Mouse (Mus musculus): ENCODE measurements around the gene Olfr156. TPM values are rescaled to one million over a fixed set of nuclear protein-coding genes. Genes with fewer than 3 reads are reported as not detected.

The Olfr156 gene
- total and polyA plus RNA-seq, 3 experiments, result not detected

- H3K4me3 ChIP-seq (ENCODE audit: control insufficient read depth in 1 of 2, insufficient read depth in 1 of 2, low read depth in 2 of 2, low read length in 2 of 2), result no peak overlapping the region
- peak; percentile 50 for TF ChIP-seq ZNF384 (IDR thresholded peaks at IDR 0.05; ENCODE audit: low read depth, low read length)
- no peak for TF ChIP-seq POLR2AphosphoS5 (IDR thresholded peaks at IDR 0.05; ENCODE audit: borderline replicate concordance, low read depth, low read length)
- H3K4me1 ChIP-seq (ENCODE audit: control insufficient read depth in 1 of 2, insufficient read depth in 2 of 2, low read length in 2 of 2), result no peaks in the 10 kb centered on the region
- no peak overlapping the region for H3K27ac ChIP-seq (ENCODE audit: control insufficient read depth, low read depth, low read length)
- no peaks in the 10 kb centered on the region for H3K36me3 ChIP-seq (ENCODE audit: control insufficient read depth in 1 of 2, insufficient read depth in 2 of 2, low read length in 2 of 2)
- no peaks in the 10 kb centered on the region for H3K79me2 ChIP-seq (ENCODE audit: control insufficient read depth, insufficient read depth, low read length, poor library complexity)
- no peak overlapping the region for H3K9ac ChIP-seq (ENCODE audit: control insufficient read depth, low read depth, low read length, poor library complexity, severe bottlenecking)
- no peak for DNase-seq (ENCODE audit: low read depth, low spot score)
- H3K27me3 ChIP-seq (ENCODE audit: control insufficient read depth in 1 of 2, insufficient read depth in 2 of 2, low read length in 2 of 2), result no peaks in the 10 kb centered on the region; a peak in 1 of 4 replicates
- no peaks in the 10 kb centered on the region for H3K9me3 ChIP-seq (replicated peaks; ENCODE audit: insufficient read depth, low read length)
These were observed 10.1 kb upstream of the Olfr156 start for GRCm38 (mm10) chr4:43833752-43834151.

DNA sequence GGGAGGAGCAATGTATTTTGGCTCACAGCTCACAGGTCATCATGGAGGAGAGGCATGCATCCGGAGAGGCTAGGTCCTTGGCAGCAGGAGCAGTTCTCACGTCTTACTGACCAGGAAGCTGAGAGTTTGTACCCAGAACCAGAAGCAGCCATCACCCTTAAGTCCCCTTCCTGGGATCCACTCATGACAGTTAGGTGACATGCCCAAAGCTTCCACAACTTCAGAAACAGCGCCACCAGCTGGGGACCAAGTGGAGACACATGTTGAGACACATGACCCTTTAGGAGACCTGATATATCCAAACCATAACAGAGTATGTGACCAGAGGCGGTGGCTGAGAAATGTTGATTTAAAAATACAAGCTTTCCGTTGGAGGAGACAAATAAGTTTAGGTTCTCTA is 8.3 kb upstream of the Olfr156 start:
- DNase-seq (ENCODE audit: low read depth, low spot score), result peak; percentile 41
- no peaks in the 10 kb centered on the region for H3K79me2 ChIP-seq (ENCODE audit: control insufficient read depth, insufficient read depth, low read length, poor library complexity)
- H3K4me3 ChIP-seq (ENCODE audit: control insufficient read depth in 1 of 2, insufficient read depth in 1 of 2, low read depth in 2 of 2, low read length in 2 of 2), result no peak overlapping the region
- no peaks in the 10 kb centered on the region for H3K4me1 ChIP-seq (ENCODE audit: control insufficient read depth in 1 of 2, insufficient read depth in 2 of 2, low read length in 2 of 2)
- no peak overlapping the region for H3K9ac ChIP-seq (ENCODE audit: control insufficient read depth, low read depth, low read length, poor library complexity, severe bottlenecking)
- TF ChIP-seq NRF1 (IDR thresholded peaks at IDR 0.05; ENCODE audit: insufficient read depth, low read depth, low read length, poor library complexity, severe bottlenecking) (no peak), RAD21 (IDR thresholded peaks at IDR 0.05; ENCODE audit: low read depth, low read length) (peak; percentile 20; the same call in 1 of the 2 replicates), EP300 (IDR thresholded peaks at IDR 0.05; ENCODE audit: low read depth in 1 of 2, low read length in 2 of 2) (no peak), CTCF (IDR thresholded peaks at IDR 0.05 in 2 of 3, conservative IDR thresholded peaks at IDR 0.05 in 1 of 3; ENCODE audit: control insufficient read depth in 1 of 3, insufficient read depth in 1 of 3, low read depth in 2 of 3, low read length in 3 of 3, poor library complexity in 1 of 3, severe bottlenecking in 1 of 3) (peak; percentile 45 to 51 (median 49)), ELF1 (IDR thresholded peaks at IDR 0.05; ENCODE audit: low read depth, low read length) (no peak), RCOR1 (IDR thresholded peaks at IDR 0.05; ENCODE audit: low read depth, low read length) (no peak), KAT2A (conservative IDR thresholded peaks at IDR 0.05; ENCODE audit: low read depth, low read length) (no peak), SMC3 (IDR thresholded peaks at IDR 0.05; ENCODE audit: low read depth, low read length) (peak; percentile 46), E2F4 (IDR thresholded peaks at IDR 0.05; ENCODE audit: borderline replicate concordance, low read depth, low read length) (no peak), CHD1 (IDR thresholded peaks at IDR 0.05; ENCODE audit: low read depth, low read length) (no peak), USF1 (IDR thresholded peaks at IDR 0.05; ENCODE audit: low read depth, low read length) (no peak), TAL1 (IDR thresholded peaks at IDR 0.05; ENCODE audit: low read length) (no peak)
- no peaks in the 10 kb centered on the region for H3K9me3 ChIP-seq (replicated peaks; ENCODE audit: insufficient read depth, low read length)
- H3K27me3 ChIP-seq (ENCODE audit: control insufficient read depth in 1 of 2, insufficient read depth in 2 of 2, low read length in 2 of 2), result no peaks in the 10 kb centered on the region; a peak in 1 of 4 replicates
- H3K27ac ChIP-seq (ENCODE audit: control insufficient read depth, low read depth, low read length), result no peak overlapping the region
- no peaks in the 10 kb centered on the region for H3K36me3 ChIP-seq (ENCODE audit: control insufficient read depth in 1 of 2, insufficient read depth in 2 of 2, low read length in 2 of 2)

GRCm38 (mm10) chr4:43828806-43829205 is 5.1 kb upstream of the Olfr156 start:
- Histone ChIP-seq H3K4me1 (ENCODE audit: control insufficient read depth in 1 of 2, insufficient read depth in 2 of 2, low read length in 2 of 2) (no peaks in the 10 kb centered on the region), H3K27ac (ENCODE audit: control insufficient read depth, low read depth, low read length) (no peak overlapping the region), H3K9ac (ENCODE audit: control insufficient read depth, low read depth, low read length, poor library complexity, severe bottlenecking) (no peak overlapping the region), H3K27me3 (ENCODE audit: control insufficient read depth in 1 of 2, insufficient read depth in 2 of 2, low read length in 2 of 2) (no peaks in the 10 kb centered on the region; a peak in 1 of 4 replicates), H3K4me3 (ENCODE audit: control insufficient read depth in 1 of 2, insufficient read depth in 1 of 2, low read depth in 2 of 2, low read length in 2 of 2) (no peak overlapping the region), H3K79me2 (ENCODE audit: control insufficient read depth, insufficient read depth, low read length, poor library complexity) (no peaks in the 10 kb centered on the region), H3K9me3 (replicated peaks; ENCODE audit: insufficient read depth, low read length) (no peaks in the 10 kb centered on the region), H3K36me3 (ENCODE audit: control insufficient read depth in 1 of 2, insufficient read depth in 2 of 2, low read length in 2 of 2) (no peaks in the 10 kb centered on the region)
- TF ChIP-seq TCF12 (IDR thresholded peaks at IDR 0.05; ENCODE audit: low read depth, low read length), result no peak
- no peak for TF ChIP-seq POLR2AphosphoS2 (IDR thresholded peaks at IDR 0.05; ENCODE audit: low read length)
- TF ChIP-seq MEF2A (IDR thresholded peaks at IDR 0.05; ENCODE audit: extremely low read depth, insufficient replicate concordance, low read depth, low read length, poor library complexity, severe bottlenecking), result no peak
- TF ChIP-seq TAL1 (IDR thresholded peaks at IDR 0.05; ENCODE audit: low read length), result no peak
- no peak for DNase-seq (ENCODE audit: low read depth, low spot score)
